Mouse (Mus musculus) liver, embryonic 16.5 days (tissue): Measurements from ENCODE around the gene Erich3. TPM values are rescaled to one million over a fixed set of nuclear protein-coding genes. Genes with fewer than 3 reads are reported as not detected.

Experiments
- ATAC-seq: fragments of 200-750 bp; cut with Nextera tagmentation; 2 replicates; pipeline ENCODE4 v1.8.0; 2017; ENCODE audit warnings: low read depth, mild to moderate bottlenecking, moderate number of reproducible peaks, moderate library complexity
- H3K27ac ChIP-seq: fragments of 300-500 bp; sonication (generic); 2 replicates; pipeline ENCODE4 v1.5.1; 2014; ENCODE audit warnings: mild to moderate bottlenecking, low read length
- H3K27me3 ChIP-seq: fragments of 300-500 bp; sonication (generic); 2 replicates; pipeline ENCODE4 v1.6.1; 2014; ENCODE audit warnings: low read depth, low read length, mixed read lengths; ENCODE audit not compliant: control insufficient read depth, insufficient read depth
- H3K36me3 ChIP-seq: fragments of 300-500 bp; sonication (generic); 2 replicates; pipeline ENCODE4 v1.6.1; 2014; ENCODE audit warnings: mild to moderate bottlenecking; ENCODE audit not compliant: control insufficient read depth, insufficient read depth
- H3K4me1 ChIP-seq: fragments of 300-500 bp; sonication (generic); 2 replicates; pipeline ENCODE4 v1.6.1; 2014; ENCODE audit warnings: low read depth, low read length, mixed read lengths; ENCODE audit not compliant: control insufficient read depth
- H3K4me2 ChIP-seq: fragments of 300-500 bp; sonication (generic); 2 replicates; pipeline ENCODE4 v1.6.1; 2014; ENCODE audit warnings: low read depth, low read length, mixed read lengths
- H3K4me3 ChIP-seq: fragments of 300-500 bp; sonication (generic); 2 replicates; pipeline ENCODE4 v1.5.1; 2014; ENCODE audit warnings: low read depth, mild to moderate bottlenecking, low read length
- H3K9ac ChIP-seq: fragments of 300-500 bp; sonication (generic); 2 replicates; pipeline ENCODE4 v1.6.1; 2014; ENCODE audit warnings: low read depth, low read length
- H3K9me3 ChIP-seq: fragments of 300-500 bp; sonication (generic); replicated peaks from 2 replicates; pipeline ENCODE4 v1.6.1; 2016; ENCODE audit warnings: low read length; ENCODE audit not compliant: control insufficient read depth
- WGBS: fragments of 180-500 bp; shearing (Covaris S2); extraction: QIAGEN DNeasy Blood & Tissue Kit; methylation state at CpG from one replicate; pipeline ENCODE4 v1.1.7; 2014; ENCODE audit not compliant: insufficient replicate concordance; 5-methylcytosine and 5-hydroxymethylcytosine counted together
- polyA plus RNA-seq: library from polyadenylated mRNA; unstranded; fragments of >200 nt; fragmentation: Nextera tagmentation; extraction: Ambion mirVana; gene quantifications from 2 replicates; pipeline ENCODE4 v1.2.1, GENCODE M21; 2015

The Erich3 gene
- polyA plus RNA-seq, 1 experiment from 2014 or later: not detected

- ATAC-seq: 0 out of 2 replicates have a peak, but pooled peaks have one; percentile 16
- Histone ChIP-seq H3K4me1 (no peaks in the 10 kb centered on the region), H3K27ac (no peak overlapping the region), H3K9ac (no peak overlapping the region), H3K4me2 (no peak overlapping the region), H3K9me3 (no peaks in the 10 kb centered on the region), H3K36me3 (no peaks in the 10 kb centered on the region), H3K27me3 (no peaks in the 10 kb centered on the region), H3K4me3 (no peak overlapping the region)
- 22% methylated on average over 7 of the region's 7 CpGs for WGBS
These were observed 143.0 kb downstream of the Erich3 start for GRCm38 (mm10) chr3:154806626-154807025.

GRCm38 (mm10) chr3:154810273-154810870 is 146.7 kb downstream of the Erich3 start:
- H3K9me3 ChIP-seq: no peaks in the 10 kb centered on the region
- no peak overlapping the region for H3K9ac ChIP-seq
- no peaks in the 10 kb centered on the region for H3K36me3 ChIP-seq
- no peaks in the 10 kb centered on the region for H3K4me1 ChIP-seq
- H3K4me2 ChIP-seq: no peak overlapping the region
- no peak overlapping the region for H3K27ac ChIP-seq
- no peak for ATAC-seq
- no peak overlapping the region for H3K4me3 ChIP-seq
- no peaks in the 10 kb centered on the region for H3K27me3 ChIP-seq
- WGBS: 53% methylated on average over 7 of the region's 7 CpGs

- H3K9ac ChIP-seq: no peak overlapping the region
- ATAC-seq: no peak
- H3K4me3 ChIP-seq: no peak overlapping the region
- no peak overlapping the region for H3K4me2 ChIP-seq
- 49% methylated on average over 9 of the region's 9 CpGs for WGBS
- no peaks in the 10 kb centered on the region for H3K27me3 ChIP-seq
- H3K36me3 ChIP-seq: no peaks in the 10 kb centered on the region
- H3K9me3 ChIP-seq: no peaks in the 10 kb centered on the region
- H3K27ac ChIP-seq: no peak overlapping the region
- no peaks in the 10 kb centered on the region for H3K4me1 ChIP-seq
These were observed 147.6 kb downstream of the Erich3 start for GRCm38 (mm10) chr3:154811281-154811680.

GRCm38 (mm10) chr3:154811833-154812232 is 148.2 kb downstream of the Erich3 start:
- 55% methylated on average over 9 of the region's 9 CpGs for WGBS
- ATAC-seq: no peak
- no peak overlapping the region for H3K9ac ChIP-seq

GRCm38 (mm10) chr3:154812893-154813292 is 149.2 kb downstream of the Erich3 start:
- WGBS: 27% methylated on average over 1 of the region's 1 CpGs
- ATAC-seq: no peak

More at GRCm38 (mm10) chr3:154811833-154812232, 148.2 kb downstream of the Erich3 start:
- Histone ChIP-seq H3K27ac (no peak overlapping the region), H3K4me3 (no peak overlapping the region), H3K27me3 (no peaks in the 10 kb centered on the region), H3K4me1 (no peaks in the 10 kb centered on the region), H3K4me2 (no peak overlapping the region), H3K9me3 (no peaks in the 10 kb centered on the region), H3K36me3 (no peaks in the 10 kb centered on the region)

GRCm38 (mm10) chr3:154815606-154816005 is 151.9 kb downstream of the Erich3 start:
- Histone ChIP-seq H3K4me1 (no peaks in the 10 kb centered on the region), H3K27me3 (no peaks in the 10 kb centered on the region), H3K27ac (no peak overlapping the region), H3K9ac (no peak overlapping the region), H3K4me3 (no peak overlapping the region), H3K36me3 (no peaks in the 10 kb centered on the region), H3K4me2 (no peak overlapping the region), H3K9me3 (no peaks in the 10 kb centered on the region)
- 33% methylated on average over 2 of the region's 2 CpGs for WGBS
- no peak for ATAC-seq

More at GRCm38 (mm10) chr3:154812893-154813292, 149.2 kb downstream of the Erich3 start:
- Histone ChIP-seq H3K9ac (no peak overlapping the region), H3K27me3 (no peaks in the 10 kb centered on the region), H3K9me3 (no peaks in the 10 kb centered on the region), H3K27ac (no peak overlapping the region), H3K4me2 (no peak overlapping the region), H3K4me3 (no peak overlapping the region), H3K4me1 (no peaks in the 10 kb centered on the region), H3K36me3 (no peaks in the 10 kb centered on the region)

GRCm38 (mm10) chr3:154816231-154816630 is 152.6 kb downstream of the Erich3 start:
- H3K36me3 ChIP-seq: no peaks in the 10 kb centered on the region
- WGBS: 52% methylated on average over 3 of the region's 3 CpGs
- H3K4me2 ChIP-seq: no peak overlapping the region
- no peaks in the 10 kb centered on the region for H3K9me3 ChIP-seq
- no peaks in the 10 kb centered on the region for H3K27me3 ChIP-seq
- no peak overlapping the region for H3K27ac ChIP-seq
- H3K9ac ChIP-seq: no peak overlapping the region
- no peak overlapping the region for H3K4me3 ChIP-seq
- no peak for ATAC-seq
- H3K4me1 ChIP-seq: no peaks in the 10 kb centered on the region

GRCm38 (mm10) chr3:154816801-154817625 is 153.4 kb downstream of the Erich3 start:
- Histone ChIP-seq H3K9me3 (no peaks in the 10 kb centered on the region), H3K27ac (no peak overlapping the region), H3K9ac (no peak overlapping the region), H3K36me3 (no peaks in the 10 kb centered on the region), H3K4me2 (no peak overlapping the region), H3K4me3 (no peak overlapping the region), H3K27me3 (no peaks in the 10 kb centered on the region), H3K4me1 (no peaks in the 10 kb centered on the region)
- WGBS: 34% methylated on average over 19 of the region's 19 CpGs
- no peak for ATAC-seq
